Comparison of ENCODE assay signal across 24 mouse cellular contexts in the genomic region with DNA sequence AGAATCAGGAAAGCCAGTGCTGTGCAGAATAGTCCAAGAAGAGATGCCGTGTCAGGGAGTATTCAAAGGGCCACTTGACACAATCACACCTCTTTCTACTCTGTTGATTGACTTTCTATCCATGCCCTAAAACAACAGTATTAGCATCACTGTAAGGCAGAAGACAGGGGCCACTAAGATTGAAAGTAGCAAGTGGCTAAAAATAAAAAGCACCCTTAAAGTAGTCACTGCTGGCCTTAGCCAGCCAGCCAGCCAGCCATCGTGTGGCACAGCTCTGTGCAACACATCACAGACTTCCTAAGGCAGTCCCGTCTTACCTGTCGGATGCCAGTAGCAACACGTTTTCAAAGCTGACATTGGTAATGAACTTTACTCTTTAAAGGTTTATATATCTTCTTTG. TPM values are rescaled to one million over a fixed set of nuclear protein-coding genes. Genes with fewer than 3 reads are reported as not detected.
DNase-seq lines count a peak whose midpoint lies in the region; ATAC-seq and TF ChIP-seq lines count a peak whose summit lies in the region.
"Had no signal": no experiment of that assay in that cellular context is flagged by ENCODE, and none has a peak within 500 bp of the region (broad histone marks: within the 10 kb centered on the region; RNA-seq: fewer than 3 reads in every experiment).

No protein-coding gene starts in this region.

- in situ Hi-C loops in CH12.LX (cut with MboI; ENCODE audit: low pct_ligation_motif_present, low pct_unique_long_range_greater_than_20kb, low sequenced_read_pairs) = no loop called here

- TF ChIP-seq POLR2A in cerebellum, adult 2 months (IDR thresholded peaks at IDR 0.05; ENCODE audit: borderline replicate concordance, insufficient read depth, low read length) = no peak
- TF ChIP-seq POLR2A in CH12.LX (IDR thresholded peaks at IDR 0.05; ENCODE audit: low read depth, low read length) = no peak

- no peak for TF ChIP-seq RAD21 in CH12.LX (IDR thresholded peaks at IDR 0.05; ENCODE audit: low read depth, low read length)

- no peak overlapping the region for H3K9ac ChIP-seq in CH12.LX (ENCODE audit: insufficient read depth, low read depth)

- H3K27me3 ChIP-seq in cerebellum, adult 2 months (ENCODE audit: control insufficient read depth, insufficient read depth, low read length) = no peaks in the 10 kb centered on the region
- no peaks in the 10 kb centered on the region for H3K27me3 ChIP-seq in CH12.LX (replicated peaks)
- H3K27me3 ChIP-seq: Patski had no signal

- H3K36me3 ChIP-seq in CH12.LX (replicated peaks in 1 of 2; ENCODE audit: control insufficient read depth in 1 of 2, insufficient read depth in 1 of 2, low read length in 1 of 2) = peaks cover 0 to 12% of the 10 kb centered on the region in 2 experiments

- no peak for TF ChIP-seq CTCF in cerebellum, adult 2 months (IDR thresholded peaks at IDR 0.05; ENCODE audit: borderline replicate concordance, insufficient read depth, low read depth, low read length)
- no peak for TF ChIP-seq CTCF in layer of hippocampus, adult 2 months (conservative IDR thresholded peaks at IDR 0.05)
- TF ChIP-seq CTCF in CH12.LX (conservative IDR thresholded peaks at IDR 0.05 in 1 of 2, IDR thresholded peaks at IDR 0.05 in 1 of 2; ENCODE audit: low read depth in 2 of 2, low read length in 2 of 2) = no peak

- no peaks in the 10 kb centered on the region for H3K9me3 ChIP-seq in CH12.LX (replicated peaks; ENCODE audit: low read length)
- H3K9me3 ChIP-seq: G1E had no signal

- TF ChIP-seq EP300 in CH12.LX (IDR thresholded peaks at IDR 0.05; ENCODE audit: low read length) = no peak

- DNase-seq in cerebellum, adult 2 months = no peak
- DNase-seq in layer of hippocampus, adult 2 months (ENCODE audit: low spot score in 2 of 2) = no peak
- DNase-seq in layer of hippocampus, postnatal 25 days (ENCODE audit: extremely low spot score in 1 of 2, low spot score in 1 of 2) = no peak
- peak; percentile 72 for DNase-seq in A20 (ENCODE audit: low read depth, low spot score)
- peak; percentile 34 for DNase-seq in CH12.LX (ENCODE audit: extremely low read depth)
- no peak for DNase-seq in adrenal gland, postnatal 4 days (ENCODE audit: low spot score in 2 of 2)
- DNase-seq in frontal cortex, postnatal 10 days (ENCODE audit: low spot score in 2 of 2) = no peak
- DNase-seq: adrenal gland, adult 2 months; adrenal gland, adult 8-10 months; adrenal gland, postnatal 10 days; adrenal gland, postnatal 14 days; adrenal gland, postnatal 25 days; adrenal gland, postnatal 36 days; B cell, adult 2 months; cerebellum, adult 11 months; cerebellum, adult 11-12 months; cerebellum, adult 18-20 months; cerebellum, adult 8-10 months; cerebellum, adult 9-11 months had no signal

- H3K4me2 ChIP-seq in CH12.LX (ENCODE audit: insufficient read depth, low read depth, poor library complexity, severe bottlenecking) = peak overlapping the region; percentile 26; the same call in 1 of the 2 replicates

- WGBS in cerebellum, adult 2 months = 41% methylated on average over 5 of the region's 5 CpGs

- H3K4me1 ChIP-seq in cerebellum, adult 2 months (ENCODE audit: control insufficient read depth, insufficient read depth, low read length) = peaks cover 12% of the 10 kb centered on the region
- H3K4me1 ChIP-seq in CH12.LX (ENCODE audit: control insufficient read depth in 1 of 2, insufficient read depth in 2 of 2) = peaks cover 4 to 23% of the 10 kb centered on the region in 2 experiments; a peak in 3 of 4 replicates

- peak overlapping the region; percentile 12 for H3K4me3 ChIP-seq in cerebellum, adult 2 months (replicated peaks; ENCODE audit: insufficient read depth, low read depth, low read length)
- H3K4me3 ChIP-seq in layer of hippocampus, adult 2 months = no peak overlapping the region
- no peak overlapping the region for H3K4me3 ChIP-seq in CH12.LX (replicated peaks in 1 of 3; ENCODE audit: low read depth in 2 of 3, low read length in 2 of 3, poor library complexity in 1 of 3)

- H3K79me2 ChIP-seq in CH12.LX (replicated peaks; ENCODE audit: control insufficient read depth, extremely low read depth, insufficient read depth, poor library complexity, severe bottlenecking) = peaks cover 10% of the 10 kb centered on the region; the same call in 1 of the 2 replicates

- H3K27ac ChIP-seq in cerebellum, adult 2 months (ENCODE audit: insufficient read depth, low read length) = no peak overlapping the region
- 0 out of 2 replicates have a peak overlapping the region, but pooled peaks have one; percentile 2 for H3K27ac ChIP-seq in layer of hippocampus, adult 2 months
- no peak overlapping the region for H3K27ac ChIP-seq in CH12.LX (ENCODE audit: insufficient read depth, low read depth)

- ATAC-seq in cerebellum, adult (ENCODE audit: insufficient number of reproducible peaks, low FRiP score, low TSS enrichment) = no peak
- ATAC-seq: activated CD4-positive, CD25-positive, alpha-beta regulatory T cell, adult 4 months; CD4-positive, CD25-positive, alpha-beta regulatory T cell, adult 4 months; Patski had no signal

- dilution Hi-C loops in CH12.LX (cut with MboI; ENCODE audit: extremely low pct_ligation_motif_present, extremely low pct_unique_long_range_greater_than_20kb, low sequenced_read_pairs) = no loop called here

TF ChIP-seq in CH12.LX, 34 proteins besides CTCF, POLR2A, EP300 and RAD21:
- TF ChIP-seq IRF4 (IDR thresholded peaks at IDR 0.05; ENCODE audit: low read depth, low read length) = peak; percentile 49; the same call in 1 of the 2 replicates
- TF ChIP-seq USF2 (conservative IDR thresholded peaks at IDR 0.05; ENCODE audit: low read depth, low read length) = no peak
- peak; percentile 78; the same call in 1 of the 2 replicates for TF ChIP-seq MEF2A (IDR thresholded peaks at IDR 0.05; ENCODE audit: borderline replicate concordance, low read depth, low read length)
- no peak for TF ChIP-seq NRF1 (IDR thresholded peaks at IDR 0.05; ENCODE audit: low read depth, low read length)
- TF ChIP-seq MAX (IDR thresholded peaks at IDR 0.05; ENCODE audit: low read length) = no peak
- no peak for TF ChIP-seq PAX5 (IDR thresholded peaks at IDR 0.05; ENCODE audit: low read length)
- no peak for TF ChIP-seq SMC3 (IDR thresholded peaks at IDR 0.05; ENCODE audit: low read depth, low read length)
- TF ChIP-seq ZMIZ1 (IDR thresholded peaks at IDR 0.05; ENCODE audit: low read depth, low read length) = no peak
- TF ChIP-seq USF1 (IDR thresholded peaks at IDR 0.05; ENCODE audit: low read depth, low read length) = no peak

RNA-seq across cellular contexts. Expression of a gene that starts 55.9 kb away (rescaled TPM):
- polyA plus RNA-seq in cerebellum, adult 2 months (2012; rRNA removed) = 145 and 149 TPM in 2 replicates
- 100 to 1,000 TPM; 199 to 202 TPM for total RNA-seq in layer of hippocampus, adult 2 months (2021)
- 100 to 1,000 TPM; 209 to 224 TPM for total RNA-seq in layer of hippocampus, postnatal 25 days (2021)
- 29.8 and 32.4 TPM in 2 replicates for total RNA-seq in CH12.LX (2012; rRNA removed)
- 23.9 and 25.9 TPM in 2 replicates for total RNA-seq in CH12.LX (2014; rRNA removed)
- 24.9 and 27.0 TPM in 2 replicates for polyA plus RNA-seq in CH12.LX (2012; ENCODE audit: insufficient read length, low read depth)
- total RNA-seq in adrenal gland, postnatal 4 days (2021) = 10 to 100 TPM; 95.4 TPM

Comparison
In these comparisons a context has a peak if more than half of its experiments do, and no peak if none do; other contexts are left out.
1. DNase-seq: peak in A20 (single experiment) and CH12.LX (single experiment); none in cerebellum, adult 2 months (0 of 2), layer of hippocampus, adult 2 months (0 of 2), layer of hippocampus, postnatal 25 days (0 of 2), adrenal gland, postnatal 4 days (0 of 2) and frontal cortex, postnatal 10 days (0 of 2).